Mouse (Mus musculus) layer of hippocampus, adult 9-11 months (tissue): ENCODE results near the gene 1600012H06Rik.
"Not testable (repeated sequence)": the region's sequence is repeated elsewhere in the genome, so short reads cannot be mapped to it uniquely, and the experiment has no call there.

Experiments
- DNase-seq: peaks from one replicate; pipeline ENCODE4 v3.0.0; 2022

1600012H06Rik gene

DNA sequence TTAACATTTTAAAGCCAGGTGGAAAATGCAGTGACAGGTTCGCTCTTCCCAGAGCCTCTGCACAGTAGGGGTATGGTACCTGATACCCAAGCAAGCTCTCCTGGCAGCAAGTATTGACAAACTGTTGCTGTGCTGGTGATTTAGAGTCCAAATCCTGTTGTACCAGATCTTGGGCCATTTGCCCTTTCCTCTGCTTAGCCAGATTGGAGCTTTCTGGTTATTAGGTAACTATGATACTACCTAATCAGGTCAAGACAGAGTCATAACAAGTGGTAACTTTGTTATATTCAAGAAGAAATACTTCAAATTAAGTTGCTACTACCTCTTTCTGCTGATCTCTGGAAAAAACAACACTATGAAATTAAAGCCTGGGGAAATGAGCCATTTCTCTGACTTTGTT is 1.6 kb downstream of the 1600012H06Rik start:
- no peak for DNase-seq

DNA sequence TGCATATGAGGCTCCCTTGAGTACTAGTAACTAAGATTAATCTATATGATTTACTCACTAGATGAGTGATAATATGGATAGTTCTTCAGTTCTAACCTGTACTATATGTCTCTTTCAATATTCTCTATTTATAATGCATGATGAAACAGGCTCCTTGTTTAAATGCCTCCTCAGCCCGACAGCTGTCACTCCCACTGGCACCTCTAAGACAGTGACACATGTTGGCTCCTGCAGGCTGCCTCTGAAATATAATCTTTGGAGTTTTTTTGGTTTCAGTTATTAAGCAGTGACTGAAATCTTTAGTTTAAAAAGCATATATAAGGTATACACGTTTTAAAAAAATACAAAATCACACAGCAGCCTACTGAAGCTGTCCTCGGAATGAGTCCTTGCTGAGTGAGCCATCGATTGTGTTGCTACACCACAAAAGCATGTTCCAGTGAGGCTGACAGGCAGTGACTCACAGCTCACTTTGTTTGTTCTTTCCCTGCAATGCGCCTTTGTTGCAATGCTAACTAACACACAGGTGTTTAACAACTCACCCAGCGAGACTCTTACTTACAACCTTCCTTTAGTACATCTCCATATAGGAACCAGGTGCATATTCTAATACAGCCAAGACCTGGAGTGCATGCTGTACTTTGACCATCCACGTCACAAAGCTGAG is 6.3 kb downstream of the 1600012H06Rik start:
- no peak for DNase-seq

DNA sequence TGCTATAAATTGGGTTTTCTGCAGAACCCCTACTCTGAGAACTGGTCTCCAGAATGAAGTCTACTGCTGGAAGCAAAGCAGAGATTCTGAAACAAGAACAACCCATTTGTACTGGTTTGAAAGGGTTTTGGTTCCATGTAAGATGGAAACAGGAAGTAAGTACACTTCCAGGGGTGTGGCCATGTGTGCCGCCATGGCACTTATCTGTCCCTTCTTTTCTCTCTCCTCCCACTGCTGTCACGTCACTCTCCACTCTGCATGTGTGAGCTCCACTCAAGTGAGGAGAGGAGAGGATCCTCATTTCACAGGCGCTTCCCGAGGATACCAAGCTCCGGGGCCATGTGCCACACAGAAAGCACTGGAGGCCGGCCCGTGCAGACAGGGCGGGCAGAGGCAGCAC is 10.5 kb downstream of the 1600012H06Rik start:
- no peak for DNase-seq

DNA sequence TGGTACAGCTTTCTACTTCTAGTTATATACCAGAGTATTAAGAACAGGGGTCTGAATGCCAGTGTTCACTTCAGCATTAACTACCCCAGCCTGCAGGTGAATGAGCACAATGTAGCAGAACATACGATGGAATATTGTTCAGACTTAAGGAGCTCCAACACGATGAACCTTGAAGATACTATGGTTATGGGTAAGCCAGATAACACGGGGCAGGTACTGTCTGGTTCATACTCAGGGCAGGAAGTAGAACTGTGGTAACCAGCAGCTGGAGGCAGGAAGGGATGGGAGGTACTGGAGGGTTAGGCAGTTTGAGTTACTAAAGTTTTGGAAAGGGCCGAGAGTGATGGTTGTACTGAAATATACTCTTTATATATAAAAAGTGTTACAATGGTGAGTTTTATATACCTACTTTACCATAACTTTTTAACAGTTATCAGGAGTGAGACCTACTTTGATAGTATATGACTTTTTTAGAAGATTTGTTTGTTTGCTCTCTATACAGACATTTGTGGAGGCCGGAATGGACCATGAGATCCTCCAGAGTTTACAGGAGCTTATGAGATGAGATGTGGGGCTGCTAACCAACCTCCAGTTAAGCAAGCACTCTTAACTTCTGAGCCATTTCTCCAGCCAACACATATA is 15.8 kb downstream of the 1600012H06Rik start:
- no peak for DNase-seq

DNA sequence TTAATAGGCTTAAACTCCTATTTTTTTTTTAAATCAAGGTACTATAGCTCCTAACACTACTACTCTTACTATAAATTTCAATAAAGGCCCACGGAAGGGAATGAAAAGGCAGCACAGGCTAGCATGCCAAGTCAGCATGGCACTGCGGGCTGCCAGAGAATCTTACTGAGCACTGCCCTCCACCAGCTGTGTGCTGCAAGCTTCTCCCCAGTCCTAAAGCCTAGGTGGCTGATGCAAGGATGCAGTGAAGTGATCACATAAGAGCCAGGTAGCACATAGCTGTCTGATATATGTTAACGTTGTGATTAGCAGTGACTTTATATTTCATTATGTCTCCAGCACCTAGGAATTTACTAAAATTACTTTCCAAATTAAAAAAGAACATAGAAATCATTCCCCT is 17.0 kb downstream of the 1600012H06Rik start:
- DNase-seq: no peak

DNA sequence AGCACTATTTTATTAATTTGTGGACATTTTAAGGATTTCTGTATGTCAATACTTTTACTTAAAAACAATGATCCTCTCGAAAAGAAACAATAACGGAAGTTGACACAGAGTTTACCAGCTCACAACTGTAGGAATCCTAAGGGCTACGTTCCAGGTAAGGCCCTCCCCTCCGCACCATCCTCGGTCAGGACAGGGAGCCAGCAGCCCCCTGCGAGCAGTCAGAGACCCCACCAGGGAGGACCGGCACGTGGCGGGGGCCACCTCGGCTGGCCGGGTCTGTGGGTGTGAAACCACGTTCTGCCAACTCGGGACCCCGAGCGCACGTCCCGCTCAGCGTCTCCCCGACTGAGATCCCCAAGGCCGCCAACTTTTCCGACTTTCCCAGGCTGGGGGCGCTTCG is 17.5 kb downstream of the 1600012H06Rik start:
- DNase-seq: no peak

DNA sequence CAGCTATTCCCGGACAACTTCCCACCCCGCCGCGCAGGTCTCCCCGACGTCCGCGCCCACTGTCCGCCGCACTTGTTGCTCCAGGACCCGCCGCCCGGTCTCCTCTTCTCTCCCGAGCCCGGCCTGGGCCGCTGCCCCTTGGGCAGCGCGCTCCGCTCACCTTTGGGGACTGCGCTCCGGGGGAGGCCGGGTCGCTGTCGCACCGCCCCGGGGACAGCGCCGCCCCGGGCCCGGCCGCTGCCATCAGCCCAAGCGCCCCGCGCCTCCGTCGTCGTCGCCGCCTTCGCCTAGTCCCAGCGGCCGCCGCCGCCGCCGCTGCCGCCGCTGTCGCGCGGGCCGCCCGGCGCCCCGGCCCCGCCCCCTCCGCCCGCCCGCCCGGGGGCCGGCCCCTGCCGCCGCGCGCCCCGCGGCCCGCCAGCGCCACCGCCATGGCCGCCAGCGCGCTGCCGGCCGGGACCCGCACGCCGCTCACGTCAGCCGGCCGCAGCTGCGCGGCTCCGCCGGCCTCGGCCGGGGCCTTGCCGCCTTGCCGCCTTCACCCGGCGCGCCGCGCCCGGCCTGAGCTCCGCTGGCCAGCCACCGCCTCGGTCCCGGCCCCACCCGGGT is 18.1 kb downstream of the 1600012H06Rik start, which contains the start of gene Phf10:
Phf10 (minus strand) TSS at position 323 of the 606 bp plus-strand sequence.
- DNase-seq: not testable (repeated sequence)

DNA sequence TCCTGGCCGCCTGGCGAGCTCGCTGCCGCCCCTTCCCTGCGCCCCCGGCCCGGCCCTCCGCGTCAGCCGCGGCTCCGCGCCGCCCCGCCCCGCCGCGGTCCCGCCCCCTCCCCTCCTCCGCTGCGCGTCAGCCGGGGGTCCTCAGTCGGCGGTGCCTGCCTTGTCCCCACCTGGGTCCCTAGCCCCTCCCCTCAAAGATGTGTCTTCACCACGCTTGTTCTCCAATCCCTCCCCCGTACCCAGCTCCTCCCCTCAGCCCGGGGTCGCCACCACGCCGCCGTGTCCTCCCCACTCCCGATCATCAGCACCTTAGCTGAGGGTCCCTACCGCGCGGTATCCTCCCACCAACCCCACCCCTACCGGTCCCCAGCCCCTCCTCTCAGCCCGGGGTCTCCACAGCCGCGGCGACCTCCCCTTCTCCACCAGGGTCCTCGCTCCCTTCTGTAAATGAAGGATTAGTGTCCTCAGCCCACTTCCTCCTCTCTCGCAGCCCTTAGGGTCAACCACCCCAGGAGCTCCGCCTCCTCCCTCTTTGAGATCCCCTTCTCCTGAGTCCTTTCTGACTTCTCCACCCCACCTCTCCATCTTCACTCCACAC is 18.7 kb downstream of the 1600012H06Rik start:
- not testable (repeated sequence) for DNase-seq

DNA sequence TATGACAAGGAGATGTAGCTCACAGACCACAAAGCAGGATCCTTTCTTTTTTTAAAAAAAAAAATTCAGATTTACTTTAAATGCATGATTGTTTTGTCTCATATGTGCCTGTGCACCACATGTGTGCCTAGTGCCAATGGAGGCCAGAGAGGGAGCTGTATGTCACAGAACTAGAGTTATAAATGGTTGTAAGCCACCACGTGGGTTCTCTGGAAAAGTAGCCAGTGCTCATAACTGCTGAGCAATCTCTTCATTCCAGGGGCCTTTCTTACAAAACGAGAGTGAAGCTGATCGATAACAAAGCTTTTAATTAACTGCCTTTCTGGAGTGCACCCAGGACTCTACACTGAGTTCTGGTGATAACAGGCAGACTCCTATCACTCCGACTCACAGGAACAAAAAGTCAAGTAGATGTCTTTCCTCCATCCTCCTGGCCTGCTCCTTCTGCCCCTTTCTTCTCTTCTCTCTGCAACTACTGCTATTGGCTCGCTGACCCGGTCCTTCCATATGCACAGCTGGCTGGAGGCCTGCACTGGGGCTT is 25.5 kb downstream of the 1600012H06Rik start:
- DNase-seq: not testable (repeated sequence)

DNA sequence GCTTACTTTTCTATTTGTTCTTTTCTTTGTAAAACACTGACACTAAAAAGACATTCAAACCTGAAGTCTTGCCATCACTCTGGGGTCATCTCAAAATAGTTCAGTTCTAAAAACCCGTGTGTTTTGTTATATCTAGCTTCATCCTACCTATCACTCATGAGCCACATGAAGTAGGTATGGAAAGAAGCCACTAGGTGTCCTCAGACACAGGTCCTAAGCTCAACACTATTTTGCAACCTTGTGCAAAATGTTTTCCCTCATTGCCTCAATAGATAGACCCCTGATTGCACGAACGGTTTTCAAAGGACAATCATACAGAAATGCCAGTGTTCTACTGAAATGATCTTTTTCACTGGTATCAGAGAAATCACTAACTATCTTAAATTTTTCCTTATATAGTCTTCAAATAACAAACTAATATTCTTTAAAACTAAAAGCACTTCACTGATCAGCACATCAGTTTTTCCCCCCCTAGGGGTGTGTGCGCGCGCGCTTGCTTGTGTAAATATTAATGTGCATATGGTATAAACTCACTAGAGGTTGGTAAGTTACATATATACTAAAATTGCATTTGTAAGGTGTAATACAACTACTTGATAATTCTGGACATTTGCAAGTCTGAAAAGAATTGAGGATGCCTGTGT is 34.9 kb downstream of the 1600012H06Rik start:
- not testable (repeated sequence) for DNase-seq

DNA sequence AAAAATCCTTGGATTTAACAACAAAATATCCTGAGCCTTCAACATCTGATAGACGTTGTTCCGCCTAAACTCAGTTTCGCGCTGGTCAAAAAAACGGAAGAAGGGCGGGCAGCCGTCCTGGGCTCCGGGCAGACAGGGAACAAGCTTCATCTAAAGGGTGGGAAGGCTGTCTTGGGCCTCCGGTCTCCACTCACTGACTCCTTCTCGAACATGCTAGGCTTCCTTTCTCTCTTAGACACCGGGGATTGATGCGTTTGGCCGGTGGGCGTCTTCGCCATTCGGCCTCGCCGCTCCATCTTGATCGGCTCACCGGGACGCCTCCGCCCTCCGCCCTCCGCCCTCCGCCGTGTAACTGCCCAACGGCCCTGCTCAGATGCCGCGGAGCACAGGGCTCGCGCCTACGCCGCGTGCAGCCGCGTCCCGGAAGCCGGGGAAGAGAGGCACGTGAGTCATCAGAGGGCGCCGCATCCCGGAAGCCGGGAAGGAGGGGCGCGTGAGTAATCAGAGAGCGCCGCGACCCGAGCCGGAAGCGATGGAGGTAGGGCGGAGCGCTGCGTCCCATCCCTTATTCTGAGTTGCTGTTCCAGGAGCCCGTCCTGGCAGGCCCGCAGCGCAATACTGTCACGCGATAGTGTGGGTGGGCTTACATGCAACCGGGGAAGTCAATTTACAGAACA is 35.5 kb downstream of the 1600012H06Rik start, which contains the start of the genes 9030025P20Rik and Gm3417:
9030025P20Rik (plus strand) TSS at position 107 of the 677 bp plus-strand sequence.
Gm3417 (minus strand) TSS at position 429 of the 677 bp plus-strand sequence.
- not testable (repeated sequence) for DNase-seq

DNA sequence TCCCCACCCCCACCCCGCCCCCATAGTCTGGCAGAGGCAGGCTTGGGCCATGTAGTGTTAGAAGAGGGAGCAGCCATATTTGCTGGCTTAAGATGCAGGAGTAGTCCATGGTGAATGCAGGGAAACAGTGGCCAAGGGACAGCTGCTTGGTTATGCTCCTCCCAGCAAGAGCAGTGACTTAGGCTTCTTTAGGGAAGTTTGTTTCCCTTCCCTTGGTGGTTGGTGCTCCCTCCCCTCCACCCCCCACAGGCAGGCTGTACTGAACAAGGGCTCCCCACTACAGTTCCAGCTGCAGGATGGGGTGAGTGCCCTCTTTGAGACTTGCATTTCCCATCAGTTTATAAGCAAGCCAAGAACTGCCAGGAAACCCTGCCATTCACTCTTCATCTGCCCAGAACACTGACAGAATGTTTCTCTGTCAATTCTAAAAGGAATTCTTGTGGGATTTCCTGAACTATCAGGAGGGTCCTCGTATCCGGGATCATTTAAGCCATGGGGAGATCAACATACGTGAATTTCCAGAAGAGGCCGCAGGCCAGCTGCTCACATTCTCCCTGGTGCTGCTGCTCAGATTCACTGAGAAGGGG is 47.2 kb downstream of the 1600012H06Rik start:
- DNase-seq: peak; percentile 38

DNA sequence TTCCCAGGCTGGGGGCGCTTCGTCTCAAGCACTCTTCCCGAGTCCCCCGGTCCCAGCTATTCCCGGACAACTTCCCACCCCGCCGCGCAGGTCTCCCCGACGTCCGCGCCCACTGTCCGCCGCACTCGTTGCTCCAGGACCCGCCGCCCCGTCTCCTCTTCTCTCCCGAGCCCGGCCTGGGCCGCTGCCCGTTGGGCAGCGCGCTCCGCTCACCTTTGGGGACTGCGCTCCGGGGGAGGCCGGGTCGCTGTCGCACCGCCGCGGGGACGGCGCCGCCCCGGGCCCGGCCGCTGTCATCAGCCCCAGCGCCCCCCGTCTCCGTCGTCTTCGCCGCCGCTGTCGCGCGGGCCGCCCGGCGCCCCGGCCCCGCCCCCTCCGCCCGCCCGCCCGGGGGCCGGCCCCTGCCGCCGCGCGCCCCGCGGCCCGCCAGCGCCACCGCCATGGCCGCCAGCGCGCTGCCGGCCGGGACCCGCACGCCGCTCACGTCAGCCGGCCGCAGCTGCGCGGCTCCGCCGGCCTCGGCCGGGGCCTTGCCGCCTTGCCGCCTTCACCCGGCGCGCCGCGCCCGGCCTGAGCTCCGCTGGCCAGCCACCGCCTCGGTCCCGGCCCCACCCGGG is 49.6 kb downstream of the 1600012H06Rik start:
- not testable (repeated sequence) for DNase-seq

DNA sequence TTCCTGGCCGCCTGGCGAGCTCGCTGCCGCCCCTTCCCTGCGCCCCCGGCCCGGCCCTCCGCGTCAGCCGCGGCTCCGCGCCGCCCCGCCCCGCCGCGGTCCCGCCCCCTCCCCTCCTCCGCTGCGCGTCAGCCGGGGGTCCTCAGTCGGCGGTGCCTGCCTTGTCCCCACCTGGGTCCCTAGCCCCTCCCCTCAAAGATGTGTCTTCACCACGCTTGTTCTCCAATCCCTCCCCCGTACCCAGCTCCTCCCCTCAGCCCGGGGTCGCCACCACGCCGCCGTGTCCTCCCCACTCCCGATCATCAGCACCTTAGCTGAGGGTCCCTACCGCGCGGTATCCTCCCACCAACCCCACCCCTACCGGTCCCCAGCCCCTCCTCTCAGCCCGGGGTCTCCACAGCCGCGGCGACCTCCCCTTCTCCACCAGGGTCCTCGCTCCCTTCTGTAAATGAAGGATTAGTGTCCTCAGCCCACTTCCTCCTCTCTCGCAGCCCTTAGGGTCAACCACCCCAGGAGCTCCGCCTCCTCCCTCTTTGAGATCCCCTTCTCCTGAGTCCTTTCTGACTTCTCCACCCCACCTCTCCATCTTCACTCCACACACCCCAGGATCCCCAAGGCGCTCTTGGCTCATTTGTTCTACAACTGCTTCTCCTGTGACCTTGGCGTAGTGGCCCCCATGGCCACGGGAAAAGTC is 50.3 kb downstream of the 1600012H06Rik start:
- not testable (repeated sequence) for DNase-seq

DNA sequence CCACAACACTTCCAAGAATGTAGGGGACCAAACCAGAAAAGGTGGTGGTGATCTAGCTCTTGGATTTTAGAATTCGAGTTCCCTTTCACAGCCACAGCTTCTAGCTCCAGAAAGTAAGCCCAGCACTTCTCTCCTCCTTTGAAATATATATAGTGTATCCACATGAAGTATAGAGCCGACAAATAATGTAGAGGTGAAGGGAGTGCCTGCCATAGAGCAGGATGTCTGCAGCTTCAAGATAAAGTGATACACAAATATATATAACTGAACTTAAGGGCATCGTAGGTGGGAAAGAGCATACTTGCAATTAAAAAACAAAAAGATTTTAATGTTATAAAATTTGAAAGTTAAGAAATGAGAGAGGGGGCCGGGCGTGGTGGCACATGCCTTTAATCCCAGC is 51.2 kb downstream of the 1600012H06Rik start:
- not testable (repeated sequence) for DNase-seq

DNA sequence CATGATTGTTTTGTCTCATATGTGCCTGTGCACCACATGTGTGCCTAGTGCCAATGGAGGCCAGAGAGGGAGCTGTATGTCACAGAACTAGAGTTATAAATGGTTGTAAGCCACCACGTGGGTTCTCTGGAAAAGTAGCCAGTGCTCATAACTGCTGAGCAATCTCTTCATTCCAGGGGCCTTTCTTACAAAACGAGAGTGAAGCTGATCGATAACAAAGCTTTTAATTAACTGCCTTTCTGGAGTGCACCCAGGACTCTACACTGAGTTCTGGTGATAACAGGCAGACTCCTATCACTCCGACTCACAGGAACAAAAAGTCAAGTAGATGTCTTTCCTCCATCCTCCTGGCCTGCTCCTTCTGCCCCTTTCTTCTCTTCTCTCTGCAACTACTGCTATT is 57.1 kb downstream of the 1600012H06Rik start:
- DNase-seq: not testable (repeated sequence)

DNA sequence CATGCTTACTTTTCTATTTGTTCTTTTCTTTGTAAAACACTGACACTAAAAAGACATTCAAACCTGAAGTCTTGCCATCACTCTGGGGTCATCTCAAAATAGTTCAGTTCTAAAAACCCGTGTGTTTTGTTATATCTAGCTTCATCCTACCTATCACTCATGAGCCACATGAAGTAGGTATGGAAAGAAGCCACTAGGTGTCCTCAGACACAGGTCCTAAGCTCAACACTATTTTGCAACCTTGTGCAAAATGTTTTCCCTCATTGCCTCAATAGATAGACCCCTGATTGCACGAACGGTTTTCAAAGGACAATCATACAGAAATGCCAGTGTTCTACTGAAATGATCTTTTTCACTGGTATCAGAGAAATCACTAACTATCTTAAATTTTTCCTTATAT is 66.1 kb downstream of the 1600012H06Rik start:
- DNase-seq: not testable (repeated sequence)
